Mouse (Mus musculus) kidney, adult 8-10 months (tissue): ENCODE results near the gene Klhl32.
"Not testable (repeated sequence)": the region's sequence is repeated elsewhere in the genome, so short reads cannot be mapped to it uniquely, and the experiment has no call there.

Experiments used
- DNase-seq, 2 experiments: peaks; one replicate each; pipeline ENCODE4 v3.0.0; 2022

The Klhl32 gene

GRCm38 (mm10) chr4:24850401-24851325, at the start of gene Klhl32:
Gene Klhl32, minus strand, starts transcription at chr4:24851124.
- DNase-seq = peak; percentile 67 to 71

- no peak for DNase-seq
Measured at GRCm38 (mm10) chr4:24899146-24899545, 48.2 kb upstream of the Klhl32 start.

- no peak for DNase-seq
Measured at GRCm38 (mm10) chr4:24898636-24899035, 47.7 kb upstream of the Klhl32 start.

- peak; percentile 94 to 98 for DNase-seq
Measured at GRCm38 (mm10) chr4:24897851-24898515, 47.1 kb upstream of the Klhl32 start, which contains the start of gene Ndufaf4. Gene Ndufaf4, plus strand, starts transcription at chr4:24898083.

GRCm38 (mm10) chr4:24897351-24897750, 46.4 kb upstream of the Klhl32 start:
- no peak for DNase-seq

DNA sequence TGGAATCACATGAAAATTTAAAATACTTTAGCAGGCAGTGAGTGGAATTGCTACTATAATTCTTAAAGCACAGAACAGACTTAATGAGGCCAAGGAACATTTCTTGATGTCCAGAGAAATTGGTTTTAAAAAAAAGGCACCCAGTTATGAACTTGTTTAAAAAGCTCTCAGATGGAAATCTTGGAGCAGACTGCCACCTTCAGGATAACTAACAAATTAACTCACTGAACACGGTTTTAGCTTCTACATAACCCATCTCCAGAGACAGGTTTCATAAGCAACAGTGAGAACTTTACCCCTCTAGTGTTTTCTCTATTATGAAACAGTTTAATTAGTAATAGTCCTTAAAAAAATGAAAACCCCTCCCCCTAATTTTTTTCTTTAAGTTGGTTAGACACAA, 45.9 kb upstream of the Klhl32 start:
- DNase-seq = peak; percentile 23 to 76

DNA sequence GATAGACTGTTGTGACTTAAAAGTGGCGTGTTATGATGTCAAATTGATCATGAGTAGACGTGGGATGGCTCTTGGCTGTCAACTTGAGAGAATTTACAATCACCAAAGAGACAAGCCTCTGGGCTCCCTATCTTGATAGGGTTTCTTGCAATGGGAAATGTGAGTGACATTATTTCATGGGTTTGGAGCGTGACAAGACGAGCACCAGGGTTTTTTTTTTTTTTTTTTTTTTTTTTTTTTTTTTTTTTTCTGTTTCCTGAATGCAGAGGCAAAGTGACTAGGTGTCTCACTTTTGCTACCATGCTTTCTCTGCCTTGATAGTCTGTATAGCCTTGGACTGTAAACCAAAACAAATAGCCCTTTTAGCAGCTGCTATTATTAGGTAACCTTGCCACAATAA, 43.7 kb upstream of the Klhl32 start:
- DNase-seq = no peak

DNA sequence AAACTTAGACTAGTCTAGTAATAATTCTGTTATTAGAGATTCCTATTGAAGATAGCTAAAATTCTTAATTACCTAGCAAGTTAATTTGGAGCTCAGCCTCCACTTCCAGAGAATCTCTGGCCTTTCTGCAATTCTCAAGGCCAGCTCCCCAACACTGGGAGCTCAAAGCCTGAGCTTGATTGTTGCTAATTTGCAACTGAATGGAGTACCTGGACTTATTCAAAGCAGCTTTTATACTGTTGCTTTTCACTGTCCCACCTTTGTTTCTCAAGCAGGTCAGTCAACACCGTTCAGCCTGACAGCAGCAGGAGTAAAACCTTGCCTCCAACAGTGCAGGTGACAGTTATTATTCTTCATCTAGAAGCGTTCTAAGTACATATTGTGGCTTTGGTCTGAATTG, 41.4 kb upstream of the Klhl32 start:
- not testable (repeated sequence) for DNase-seq

DNA sequence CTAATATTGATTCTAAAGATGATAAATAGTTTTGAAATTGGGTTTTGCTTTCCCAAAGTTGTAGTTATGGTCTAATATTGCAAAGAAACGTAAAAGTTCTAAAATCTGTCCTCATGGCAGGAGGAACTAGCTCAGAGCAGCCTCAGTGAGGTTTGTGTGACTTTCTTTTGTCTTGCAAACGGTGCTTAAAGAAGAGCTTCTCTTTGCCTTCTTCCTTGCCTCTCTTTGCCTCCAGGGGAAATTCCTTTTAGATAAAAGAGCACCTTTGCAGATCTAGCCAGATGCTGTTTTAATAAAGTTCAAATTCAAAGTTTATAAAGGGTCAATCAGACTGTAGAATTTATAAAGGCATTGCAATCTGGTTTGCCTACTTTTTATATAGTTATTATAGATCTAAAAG, 38.5 kb upstream of the Klhl32 start:
- DNase-seq = not testable (repeated sequence)

DNA sequence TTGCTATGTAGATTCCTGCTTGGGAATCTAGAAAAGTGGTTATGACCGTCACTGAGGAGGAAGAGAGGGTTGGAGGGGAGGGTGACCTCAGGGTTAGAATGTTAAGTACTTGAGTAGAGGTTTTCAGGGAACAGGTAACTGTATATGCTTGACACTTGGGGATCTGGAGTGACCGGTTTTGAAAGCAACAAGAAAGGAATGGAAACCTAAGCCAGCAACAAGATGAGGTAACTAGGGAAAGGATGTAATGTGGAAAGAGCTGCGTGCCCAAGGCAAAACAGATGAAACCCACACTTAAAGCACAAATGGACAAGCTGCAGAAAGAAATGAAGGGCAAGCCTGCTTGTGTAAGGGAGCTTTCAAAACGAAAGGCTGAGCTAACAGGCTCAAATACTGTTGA, 18.3 kb upstream of the Klhl32 start:
- DNase-seq = no peak

DNA sequence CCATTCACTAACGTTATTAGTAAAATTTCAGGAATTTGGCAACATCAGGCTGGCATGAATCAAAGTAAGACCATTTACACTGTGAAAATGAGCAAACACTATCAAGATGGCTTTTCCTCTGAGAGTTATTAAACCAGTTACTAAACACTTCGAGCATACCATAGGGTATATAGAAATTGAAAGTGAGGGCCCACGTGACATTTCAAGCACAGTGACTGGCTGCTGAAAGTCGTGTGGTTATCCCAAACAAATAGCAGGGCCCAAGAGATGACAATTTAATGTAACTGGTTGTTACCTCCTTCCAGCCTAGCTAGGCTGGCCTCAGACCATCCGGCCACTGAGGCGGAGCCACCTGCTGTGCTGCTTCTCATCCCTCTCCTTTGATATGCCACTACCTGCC, 14.8 kb upstream of the Klhl32 start:
- DNase-seq = no peak

DNA sequence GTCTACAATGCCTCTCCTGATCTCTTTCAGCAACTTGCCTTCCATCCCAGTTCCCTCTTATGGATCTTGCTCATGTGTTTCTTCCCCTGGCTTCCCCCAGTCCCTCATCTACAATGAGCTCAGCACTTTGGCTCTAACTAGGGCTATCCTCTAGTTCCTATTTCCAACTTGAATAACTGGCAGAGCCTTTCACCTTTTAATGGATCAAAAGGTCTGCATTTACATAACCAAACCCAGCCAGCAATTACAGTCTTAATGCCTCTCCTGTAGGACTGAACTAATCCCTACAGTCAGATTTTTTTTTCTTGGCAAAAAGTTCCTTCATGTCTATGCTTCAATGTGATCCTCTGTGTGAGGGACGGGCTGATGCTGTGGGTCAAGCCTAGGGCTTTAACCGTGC, 3.5 kb downstream of the Klhl32 start:
- DNase-seq = no peak

DNA sequence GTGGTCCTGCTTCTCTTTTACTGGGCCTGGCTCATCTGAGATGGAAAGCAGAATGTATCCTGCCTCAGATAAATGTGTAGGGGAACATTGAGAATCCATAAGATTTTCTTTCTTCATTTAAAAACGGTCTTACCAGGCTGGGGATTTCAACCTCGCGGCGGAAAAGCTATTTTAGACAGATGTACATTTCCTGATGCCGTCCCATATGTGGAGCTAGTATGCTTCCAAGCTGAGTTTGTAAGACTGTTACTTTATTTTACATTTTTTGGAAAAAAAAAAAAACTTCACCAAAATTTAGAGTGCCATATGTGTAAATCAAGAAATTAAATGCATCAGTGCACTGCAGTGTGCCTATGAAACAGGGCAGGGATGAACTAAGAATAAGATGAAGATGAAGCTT, 5.4 kb downstream of the Klhl32 start:
- DNase-seq = no peak

DNA sequence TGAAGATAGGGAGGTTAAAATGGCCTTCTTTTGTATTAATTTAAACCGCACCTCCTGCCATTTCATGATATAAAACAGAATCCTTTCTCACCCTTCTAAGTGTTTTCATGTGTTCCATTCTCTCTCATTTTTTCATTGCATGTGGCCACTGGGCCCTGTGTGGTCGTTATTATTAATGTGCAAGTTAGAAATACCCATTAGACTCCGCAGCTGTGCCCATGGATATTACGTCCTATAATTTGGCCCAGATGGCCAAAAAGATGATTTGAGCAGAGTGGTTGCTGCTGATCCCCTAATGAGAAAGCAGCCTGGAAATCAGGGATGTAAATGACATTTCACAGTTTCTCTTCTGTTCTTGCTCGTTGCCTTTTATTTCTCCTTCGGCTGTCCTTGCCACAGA, 12.4 kb downstream of the Klhl32 start:
- no peak for DNase-seq

- no peak for DNase-seq
Measured at GRCm38 (mm10) chr4:24835555-24835954, 15.4 kb downstream of the Klhl32 start.

GRCm38 (mm10) chr4:24808316-24808715, 42.6 kb downstream of the Klhl32 start:
- DNase-seq = no peak

DNA sequence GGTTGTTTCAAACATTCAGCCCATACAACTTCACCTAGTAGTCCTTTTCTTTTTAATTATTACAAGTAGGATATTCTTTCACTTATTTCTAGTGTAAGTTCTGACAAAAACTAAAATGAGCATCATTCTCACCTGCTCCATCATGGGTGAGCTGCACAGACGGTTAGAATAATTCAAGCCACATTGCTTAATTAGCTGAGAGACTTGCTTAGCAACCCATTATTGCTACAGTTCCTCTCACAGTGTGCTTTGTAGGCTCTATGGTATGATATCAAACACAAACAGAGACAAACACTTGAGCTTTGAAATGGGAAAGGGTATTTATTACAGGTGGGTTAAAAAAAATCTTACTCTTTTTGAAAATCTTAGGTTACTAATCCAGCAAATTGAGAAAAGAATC, 49.0 kb downstream of the Klhl32 start:
- no peak for DNase-seq

- no peak for DNase-seq
Measured at GRCm38 (mm10) chr4:24801343-24801742, 49.6 kb downstream of the Klhl32 start.

- no peak for DNase-seq
Measured at GRCm38 (mm10) chr4:24800345-24800936, 50.5 kb downstream of the Klhl32 start.

GRCm38 (mm10) chr4:24799037-24799436, 51.9 kb downstream of the Klhl32 start:
- no peak for DNase-seq

GRCm38 (mm10) chr4:24797868-24798267, 53.1 kb downstream of the Klhl32 start:
- DNase-seq = no peak

- DNase-seq = no peak
Measured at GRCm38 (mm10) chr4:24797280-24797679, 53.6 kb downstream of the Klhl32 start.

- DNase-seq = peak in 1 of 2 experiments; percentile 9
Measured at GRCm38 (mm10) chr4:24796229-24796628, 54.7 kb downstream of the Klhl32 start.

DNA sequence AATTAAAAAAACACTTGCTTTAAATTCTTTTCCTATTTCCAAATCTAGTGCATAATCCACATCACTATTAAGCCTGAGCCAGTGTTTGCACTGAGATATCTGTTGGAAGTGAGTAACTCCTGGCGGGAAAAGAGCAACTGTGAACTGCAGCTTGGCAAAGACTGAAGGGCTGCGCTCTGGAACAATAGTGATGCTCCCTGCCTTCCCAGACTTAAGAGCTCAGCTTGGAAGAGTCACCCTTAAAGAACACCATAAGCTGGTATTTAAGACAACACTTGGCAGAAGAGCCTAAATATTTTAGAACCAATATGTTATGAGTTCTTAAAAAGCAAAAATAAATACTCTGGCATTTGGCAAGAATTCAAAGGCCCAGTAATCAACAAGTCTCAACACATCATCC, 55.7 kb downstream of the Klhl32 start:
- DNase-seq = no peak
